Mouse (Mus musculus) heart, postnatal 10 days (tissue): ENCODE measurements at regions not wholly inside any gene's neighbourhood (a gene's known extent, or its start where the extent isn't known, plus 50 kb on each side); places are given as distances from the start of the nearest gene placed in this dataset.
A peak's percentile ranks its signal among the peaks of the same experiment; 100 is the strongest.

Experiments used
- DNase-seq, 2 experiments: peaks; one replicate each; pipeline ENCODE4 v3.0.0; 2021
- intact Hi-C: fragments of 180-260 bp; cut with DNase I; formaldehyde crosslinking; loops from one replicate; pipeline ENCODE4 v1.15.1; 2025

DNA sequence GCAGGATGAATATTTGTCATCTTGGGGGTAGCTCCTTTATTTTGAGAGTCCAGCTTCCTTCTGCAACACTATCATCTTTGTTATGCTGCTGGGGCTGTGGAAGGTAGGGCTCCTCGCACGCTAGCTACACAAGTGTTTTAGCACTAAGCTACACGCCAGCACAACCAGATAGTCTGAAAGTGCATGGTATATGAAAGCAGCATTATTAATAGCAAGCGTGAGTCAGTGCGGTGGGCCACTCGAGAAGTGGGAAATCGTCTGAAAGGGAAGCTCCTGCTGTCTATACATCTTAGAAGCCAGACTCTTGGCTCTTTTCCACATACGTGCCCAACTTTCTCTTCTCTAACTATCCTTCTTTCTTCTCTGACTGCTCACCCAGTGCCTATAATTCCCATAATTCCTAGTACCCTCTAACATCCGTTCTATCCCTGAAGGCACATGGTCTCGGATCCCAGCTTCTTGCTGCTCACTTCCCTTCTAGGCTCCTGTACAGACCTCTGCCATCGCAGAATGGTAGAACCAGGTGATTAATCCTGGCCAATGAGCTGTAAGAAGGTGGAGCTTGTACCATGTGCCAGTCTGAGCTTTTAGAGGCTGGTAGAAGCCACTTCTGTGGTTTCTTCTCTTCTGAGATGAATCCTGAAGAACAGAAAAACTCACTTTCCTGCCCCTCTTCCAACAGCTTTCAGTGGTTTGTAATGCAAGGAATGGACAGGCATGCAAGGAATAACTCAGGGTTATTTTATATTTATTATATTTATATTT, 55.5 kb downstream of the E030025P04Rik start:
- intact Hi-C loops, result no loop called here
- DNase-seq, result no peak

DNA sequence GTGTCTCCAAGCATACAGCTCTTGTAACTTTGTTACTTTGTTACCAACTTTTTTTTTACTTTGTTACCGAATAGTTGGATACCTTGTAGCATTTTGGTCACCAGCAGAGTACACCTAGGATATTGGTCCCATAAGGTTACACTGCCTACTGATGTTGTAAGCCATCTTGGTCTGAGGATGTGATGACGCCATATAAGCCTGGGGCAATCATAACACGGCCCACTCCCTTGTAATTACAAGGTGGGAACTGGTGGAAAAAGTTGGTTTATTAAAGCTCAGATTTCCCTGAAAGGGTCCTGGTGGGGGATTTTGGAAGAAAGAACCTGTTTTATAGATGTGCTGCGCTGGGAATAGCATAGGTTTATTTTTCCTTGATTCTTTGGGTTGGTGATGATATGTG, 62.2 kb downstream of the E030025P04Rik start:
- intact Hi-C loops, result no loop called here
- no peak for DNase-seq

DNA sequence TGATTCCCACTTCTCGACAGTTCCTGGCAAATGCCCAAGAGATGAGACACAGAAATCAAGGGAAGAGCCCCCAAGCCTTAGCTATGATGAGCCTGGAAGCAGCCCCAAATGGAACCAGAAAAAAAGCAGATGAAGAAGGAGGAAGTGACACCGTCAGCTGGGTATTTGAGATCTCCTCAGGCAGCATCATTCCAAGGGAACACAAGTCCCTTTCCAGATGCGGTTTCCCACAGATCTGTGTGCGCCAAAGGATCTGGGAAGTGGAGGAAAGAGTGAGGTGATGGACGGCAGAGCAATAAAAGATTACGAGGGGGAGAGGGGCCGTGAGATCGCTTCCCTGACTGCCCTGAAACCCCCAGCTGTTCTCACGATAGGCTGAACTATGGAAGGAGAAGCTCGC, 62.7 kb downstream of the E030025P04Rik start:
- intact Hi-C loops, result no loop called here
- no peak for DNase-seq

GRCm38 (mm10) chr11:109080847-109081415, 63.2 kb downstream of the E030025P04Rik start:
- intact Hi-C loops, result no loop called here
- DNase-seq, result no peak

- intact Hi-C loops, result no loop called here
- DNase-seq, result peak in 1 of 2 experiments; percentile 8
Measured at GRCm38 (mm10) chr11:109079466-109079865, 64.7 kb downstream of the E030025P04Rik start.

- intact Hi-C loops, result no loop called here
- no peak for DNase-seq
Measured at GRCm38 (mm10) chr11:109076587-109077417, 67.4 kb downstream of the E030025P04Rik start.

DNA sequence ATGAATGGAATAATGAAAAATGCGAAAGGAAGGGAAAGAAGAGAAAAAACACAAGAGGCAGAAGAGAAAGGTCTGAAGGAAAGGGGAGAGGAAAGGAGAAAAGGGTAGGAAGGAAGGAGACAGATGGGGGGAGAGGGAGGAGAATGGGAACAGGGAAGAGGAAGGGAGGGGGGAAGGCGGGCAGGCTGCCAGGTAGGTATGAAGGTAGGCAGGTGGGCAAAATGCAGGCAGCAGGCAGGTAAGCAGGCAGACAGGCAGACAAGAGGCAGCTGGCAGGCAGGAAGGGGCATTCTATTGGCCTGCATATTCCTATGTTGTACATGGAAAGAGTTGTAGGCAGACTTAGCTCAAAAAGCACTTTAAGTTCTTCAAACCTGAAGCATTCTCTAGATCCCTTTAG, 72.8 kb downstream of the E030025P04Rik start:
- intact Hi-C loops, result no loop called here
- DNase-seq, result no peak

DNA sequence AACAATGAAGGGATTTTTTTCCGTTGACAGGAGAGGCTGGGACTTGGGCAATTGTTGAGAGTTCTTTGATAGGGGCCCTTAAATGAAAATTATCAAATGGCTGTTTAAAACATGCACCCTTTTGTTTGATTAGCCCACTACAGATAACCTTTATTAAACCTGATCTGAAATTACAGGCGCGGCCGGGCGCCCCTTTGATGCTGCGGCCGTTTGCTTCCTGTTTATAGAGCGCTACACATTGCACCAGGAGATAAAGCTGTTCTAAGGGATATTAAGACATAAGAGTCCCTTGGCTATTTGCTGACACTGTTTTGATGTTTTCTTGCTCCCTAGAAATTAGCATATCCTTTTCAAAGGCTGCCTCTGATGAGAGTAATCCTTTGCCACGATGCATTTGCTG, 73.8 kb downstream of the E030025P04Rik start:
- intact Hi-C loops, result no loop called here
- DNase-seq, result no peak

- intact Hi-C loops, result no loop called here
Measured at GRCm38 (mm10) chr11:109069326-109069709, 74.9 kb downstream of the E030025P04Rik start.

GRCm38 (mm10) chr11:109068371-109069325, 75.5 kb downstream of the E030025P04Rik start:
- DNase-seq, result peak; percentile 11 to 20
- intact Hi-C loops, result no loop called here

More at GRCm38 (mm10) chr11:109069326-109069709, 74.9 kb downstream of the E030025P04Rik start:
- peak; percentile 7 to 18 for DNase-seq

DNA sequence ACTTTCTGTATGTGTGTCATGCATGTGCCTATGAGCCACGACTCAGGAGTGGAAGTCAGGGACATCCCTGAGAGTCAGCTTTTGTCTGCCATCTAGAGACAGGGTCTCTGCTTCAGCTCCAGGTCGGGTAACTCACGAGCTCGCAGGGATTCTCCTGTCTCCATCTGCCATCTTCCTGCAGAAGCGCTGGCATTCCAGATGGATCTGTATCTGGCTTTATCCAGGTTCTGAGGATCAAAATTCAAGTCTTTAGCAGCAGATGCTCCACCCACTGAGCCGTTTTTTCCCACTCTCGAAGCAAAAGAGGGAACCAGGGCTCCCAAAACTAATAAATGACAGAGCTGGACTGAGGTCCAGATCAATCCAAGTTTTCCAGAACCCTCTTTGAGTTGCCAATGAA, 76.4 kb downstream of the E030025P04Rik start:
- intact Hi-C loops, result no loop called here
- DNase-seq, result no peak

GRCm38 (mm10) chr11:109061971-109062370, 82.2 kb downstream of the E030025P04Rik start:
- intact Hi-C loops, result no loop called here
- no peak for DNase-seq

DNA sequence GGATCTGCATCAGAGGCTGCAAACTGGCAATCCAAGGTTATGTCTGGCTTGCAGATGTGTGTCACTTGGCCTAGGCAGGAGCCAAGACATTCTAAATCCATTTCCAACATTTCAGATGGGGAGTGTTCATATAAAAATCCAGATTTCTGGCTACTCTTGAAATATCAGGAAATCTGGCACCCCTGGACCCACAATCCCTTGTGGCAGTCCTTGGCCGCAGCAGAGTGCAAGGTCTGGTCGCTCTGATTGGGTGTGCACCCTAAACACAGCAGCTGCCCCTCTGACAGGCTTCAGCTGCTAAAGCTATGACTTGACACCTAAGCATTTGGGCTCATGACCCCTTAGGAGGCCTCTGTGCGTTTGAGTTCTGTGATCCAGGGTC, 83.7 kb downstream of the E030025P04Rik start:
- intact Hi-C loops, result no loop called here

GRCm38 (mm10) chr11:109059863-109060526, 84.2 kb downstream of the E030025P04Rik start:
- intact Hi-C loops, result no loop called here
- no peak for DNase-seq

More for the DNA sequence above, 83.7 kb downstream of the E030025P04Rik start:
- peak; percentile 41 to 45 for DNase-seq

DNA sequence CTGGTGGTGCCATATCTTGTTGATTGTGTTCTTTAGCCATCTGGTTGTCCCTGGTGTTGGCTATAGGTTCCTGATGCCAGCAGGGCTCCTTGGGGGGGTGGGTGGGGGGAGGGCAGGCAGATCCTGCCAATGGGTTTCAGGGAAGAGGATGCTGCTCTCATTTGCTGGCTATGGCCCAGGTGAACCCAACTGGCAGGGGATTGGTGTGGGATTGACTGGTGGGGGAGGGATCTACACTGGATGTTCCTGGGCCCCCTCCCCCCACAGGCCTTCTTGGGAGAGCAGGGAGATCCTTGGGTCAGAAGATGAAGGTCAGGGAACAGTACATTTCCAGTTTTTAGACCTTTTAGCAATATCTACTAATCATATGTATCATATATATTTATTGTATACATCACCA, 86.1 kb downstream of the E030025P04Rik start:
- intact Hi-C loops, result no loop called here
- DNase-seq, result no peak

GRCm38 (mm10) chr11:109048257-109049101, 95.7 kb downstream of the E030025P04Rik start:
- DNase-seq, result no peak
- intact Hi-C loops, result no loop called here

DNA sequence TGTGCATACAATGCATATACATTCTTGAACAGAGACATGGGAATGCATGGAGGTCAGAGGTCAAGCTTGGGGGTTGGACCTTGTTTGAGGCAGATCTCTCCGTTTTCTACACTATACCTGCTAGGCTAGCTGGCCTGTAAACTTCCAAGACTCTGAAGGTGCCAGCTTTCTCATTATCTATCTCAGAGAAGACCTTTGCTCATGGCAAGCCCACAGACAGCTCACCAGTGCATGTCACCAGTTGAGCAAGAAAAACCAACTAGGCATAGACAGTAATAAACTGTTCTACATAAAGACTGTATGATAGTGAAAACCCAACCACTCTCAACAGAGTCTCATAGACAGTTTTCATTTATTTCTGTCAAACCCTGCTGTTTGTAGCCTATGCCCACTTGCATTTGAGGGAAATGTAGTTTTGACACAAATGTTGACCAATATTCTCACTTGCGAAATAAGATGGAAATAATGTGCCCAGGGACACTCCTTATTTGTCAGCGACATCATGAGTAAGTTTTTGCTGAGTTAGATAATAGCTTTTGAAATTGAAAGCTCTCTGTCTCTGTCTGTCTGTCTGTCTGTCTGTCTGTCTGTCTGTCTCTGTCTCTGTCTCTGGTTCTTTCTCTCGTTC, 96.6 kb downstream of the E030025P04Rik start:
- no peak for DNase-seq
- intact Hi-C loops, result no loop called here

DNA sequence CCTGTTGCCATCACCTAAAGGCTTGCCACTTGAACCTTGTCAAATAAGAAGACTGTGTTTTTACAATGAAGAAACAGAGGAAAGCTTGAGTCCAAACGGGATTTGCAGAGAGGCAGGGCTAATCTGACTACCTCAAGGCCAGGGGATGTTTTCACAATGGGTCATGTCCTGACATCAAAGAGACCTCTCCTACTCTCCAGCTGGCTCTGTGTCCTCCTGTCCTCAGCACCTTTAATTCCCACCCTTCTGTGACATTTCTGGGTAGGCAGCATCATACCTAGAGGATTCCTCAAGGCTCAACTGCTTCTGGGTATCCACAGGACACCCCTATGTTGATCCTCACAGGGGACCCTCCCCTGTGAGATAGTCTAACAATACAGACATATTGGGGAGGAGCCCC, 97.7 kb downstream of the E030025P04Rik start:
- DNase-seq, result no peak
- intact Hi-C loops, result no loop called here

DNA sequence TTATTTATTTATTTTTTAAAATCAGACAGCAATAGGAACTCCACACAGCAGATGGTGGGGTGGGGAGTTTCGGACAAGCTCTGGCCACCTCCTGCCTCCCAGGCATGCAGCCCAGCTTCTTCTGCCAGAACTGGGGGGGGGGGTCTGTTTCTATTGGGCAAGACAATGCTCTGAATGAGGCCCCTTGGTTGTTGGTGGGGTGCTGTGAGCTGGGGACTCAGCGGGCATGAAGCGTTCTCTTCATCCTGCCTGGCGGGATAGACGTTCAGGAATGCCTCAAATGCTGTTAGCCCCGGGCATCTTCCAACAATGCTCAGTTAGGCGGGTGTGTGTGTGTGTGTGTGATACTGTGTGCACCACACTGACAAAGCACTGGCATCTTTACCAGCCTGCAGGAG, 103.7 kb downstream of the E030025P04Rik start:
- intact Hi-C loops, result no loop called here
- DNase-seq, result no peak
